Mouse (Mus musculus) midbrain, embryonic 16.5 days (tissue): ENCODE measurements around the gene Podxl. TPM values are rescaled to one million over a fixed set of nuclear protein-coding genes. Genes with fewer than 3 reads are reported as not detected.
A peak's percentile ranks its signal among the peaks of the same experiment; 100 is the strongest.

Experiments used
- ATAC-seq: fragments of 200-750 bp; cut with Nextera tagmentation; 2 replicates; pipeline ENCODE4 v1.8.0; 2017; ENCODE audit warnings: moderate TSS enrichment
- H3K27ac ChIP-seq: fragments of 300-500 bp; sonication (generic); 2 replicates; pipeline ENCODE4 v1.5.1; 2014; ENCODE audit warnings: mild to moderate bottlenecking, low read length, mixed read lengths
- H3K27me3 ChIP-seq: fragments of 300-500 bp; sonication (generic); 2 replicates; pipeline ENCODE4 v1.6.1; 2014; ENCODE audit warnings: low read depth, low read length, mixed read lengths; ENCODE audit not compliant: control insufficient read depth, insufficient read depth
- H3K36me3 ChIP-seq: fragments of 300-500 bp; sonication (generic); 2 replicates; pipeline ENCODE4 v1.6.1; 2014; ENCODE audit warnings: mild to moderate bottlenecking, low read length, moderate library complexity, mixed read lengths; ENCODE audit not compliant: control insufficient read depth, insufficient read depth
- H3K4me1 ChIP-seq: fragments of 300-500 bp; sonication (generic); 2 replicates; pipeline ENCODE4 v1.6.1; 2014; ENCODE audit warnings: mild to moderate bottlenecking, low read length, mixed read lengths; ENCODE audit not compliant: control insufficient read depth, insufficient read depth
- H3K4me2 ChIP-seq: fragments of 300-500 bp; sonication (generic); 2 replicates; pipeline ENCODE4 v1.6.1; 2014; ENCODE audit warnings: mild to moderate bottlenecking, low read length, mixed read lengths
- H3K4me3 ChIP-seq: fragments of 300-500 bp; sonication (generic); 2 replicates; pipeline ENCODE4 v1.5.1; 2014; ENCODE audit warnings: low read depth, mild to moderate bottlenecking, low read length, moderate library complexity, mixed read lengths
- H3K9ac ChIP-seq: fragments of 300-500 bp; sonication (generic); 2 replicates; pipeline ENCODE4 v1.6.1; 2014; ENCODE audit warnings: low read depth, low read length, mixed read lengths
- H3K9me3 ChIP-seq: fragments of 300-500 bp; sonication (generic); replicated peaks from 2 replicates; pipeline ENCODE4 v1.6.1; 2014; ENCODE audit warnings: mild to moderate bottlenecking, low read length, mixed read lengths; ENCODE audit not compliant: control insufficient read depth, poor library complexity, severe bottlenecking
- WGBS: fragments of 180-500 bp; shearing (Covaris S2); extraction: QIAGEN DNeasy Blood & Tissue Kit; methylation state at CpG from one replicate; pipeline ENCODE4 v1.1.7; 2014; 5-methylcytosine and 5-hydroxymethylcytosine counted together
- polyA plus RNA-seq: library from polyadenylated mRNA; unstranded; fragments of >200 nt; fragmentation: Nextera tagmentation; extraction: Ambion mirVana; gene quantifications from 2 replicates; pipeline ENCODE4 v1.2.1, GENCODE M21; 2015

Podxl gene
- polyA plus RNA-seq, 1 experiment from 2014 or later, result 8.5 TPM

DNA sequence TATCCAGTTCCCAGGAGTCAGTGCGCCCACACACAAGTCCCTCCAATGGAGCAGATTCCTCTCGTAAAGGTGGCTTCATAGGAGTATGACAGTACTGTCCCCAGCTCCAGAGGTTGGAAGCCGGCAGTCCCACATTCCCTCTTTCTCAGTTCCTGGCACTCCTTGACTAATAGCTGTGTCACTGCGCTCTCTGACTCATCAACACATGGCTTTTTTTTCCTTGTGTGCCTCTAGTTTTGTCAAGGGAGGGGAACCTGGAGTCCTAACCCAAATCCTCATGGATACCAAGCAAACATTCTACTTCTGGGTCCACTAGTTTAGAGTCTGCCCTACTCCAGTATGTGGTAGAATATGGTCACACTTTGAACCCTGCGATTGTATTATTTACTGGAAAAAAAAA, 29.1 kb downstream of the Podxl start:
- no peak overlapping the region for H3K27ac ChIP-seq
- ATAC-seq, result no peak
- WGBS, result 98% methylated on average over 5 of the region's 5 CpGs

DNA sequence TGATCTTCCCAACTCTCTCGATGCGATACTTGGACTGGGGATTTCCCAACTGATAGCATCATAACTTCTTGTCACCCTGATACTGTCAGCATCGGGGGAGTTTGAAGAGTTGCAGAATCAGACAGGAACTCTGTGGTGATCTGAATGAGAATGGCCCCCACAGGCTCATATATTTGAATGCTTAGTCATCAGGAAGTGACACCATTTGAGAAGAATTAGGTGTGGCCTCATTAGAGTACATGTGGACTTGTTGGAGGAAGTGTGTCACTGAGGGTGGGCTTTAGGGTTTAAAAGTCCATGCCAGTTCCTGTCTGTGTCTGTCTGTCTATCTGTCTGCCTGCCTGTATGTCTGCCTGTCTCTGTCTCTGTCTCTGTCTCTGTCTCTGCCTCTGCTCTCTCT, 31.9 kb downstream of the Podxl start:
- Histone ChIP-seq H3K4me3 (no peak overlapping the region), H3K9me3 (no peaks in the 10 kb centered on the region), H3K36me3 (no peaks in the 10 kb centered on the region), H3K4me1 (0 out of 2 replicates have a peak, but pooled peaks cover 2% of the 10 kb centered on the region), H3K4me2 (no peak overlapping the region), H3K27ac (no peak overlapping the region), H3K9ac (no peak overlapping the region), H3K27me3 (no peaks in the 10 kb centered on the region)
- WGBS, result 95% methylated on average over 3 of the region's 3 CpGs
- no peak for ATAC-seq

More for the DNA sequence above, 29.1 kb downstream of the Podxl start:
- no peak overlapping the region for H3K4me3 ChIP-seq
- H3K9ac ChIP-seq, result no peak overlapping the region
- no peaks in the 10 kb centered on the region for H3K27me3 ChIP-seq
- no peaks in the 10 kb centered on the region for H3K9me3 ChIP-seq
- no peak overlapping the region for H3K4me2 ChIP-seq
- no peaks in the 10 kb centered on the region for H3K36me3 ChIP-seq
- peaks cover 6% of the 10 kb centered on the region; the same call in 1 of the 2 replicates for H3K4me1 ChIP-seq

DNA sequence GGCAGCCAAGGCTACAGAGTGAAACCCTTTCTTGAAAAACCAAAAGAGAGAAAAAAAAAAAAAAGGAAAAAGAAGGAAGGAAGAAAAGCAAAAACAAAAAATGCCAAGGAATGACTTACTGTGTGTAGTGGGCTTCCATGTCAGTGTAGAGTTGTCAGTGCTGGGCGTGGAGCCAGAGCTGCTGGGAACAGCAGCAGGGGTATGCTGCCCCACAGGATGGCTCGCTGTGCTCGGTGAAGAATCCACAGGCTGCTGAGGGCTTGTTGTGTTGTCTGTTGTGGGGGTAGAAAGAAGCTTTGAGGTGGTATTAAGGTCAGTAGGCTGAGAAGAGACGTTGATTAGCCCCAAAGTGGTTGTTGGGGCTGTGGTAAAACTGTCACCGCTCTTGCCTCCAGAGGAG, 35.4 kb downstream of the Podxl start:
- H3K27ac ChIP-seq, result no peak overlapping the region
- WGBS, result 73% methylated on average over 5 of the region's 5 CpGs
- H3K9me3 ChIP-seq, result no peaks in the 10 kb centered on the region
- H3K4me2 ChIP-seq, result no peak overlapping the region
- H3K4me3 ChIP-seq, result no peak overlapping the region
- ATAC-seq, result no peak
- no peak overlapping the region for H3K9ac ChIP-seq
- no peaks in the 10 kb centered on the region for H3K27me3 ChIP-seq
- peaks cover 6% of the 10 kb centered on the region; the same call in 1 of the 2 replicates for H3K4me1 ChIP-seq
- H3K36me3 ChIP-seq, result peaks cover 7% of the 10 kb centered on the region; the same call in 1 of the 2 replicates

DNA sequence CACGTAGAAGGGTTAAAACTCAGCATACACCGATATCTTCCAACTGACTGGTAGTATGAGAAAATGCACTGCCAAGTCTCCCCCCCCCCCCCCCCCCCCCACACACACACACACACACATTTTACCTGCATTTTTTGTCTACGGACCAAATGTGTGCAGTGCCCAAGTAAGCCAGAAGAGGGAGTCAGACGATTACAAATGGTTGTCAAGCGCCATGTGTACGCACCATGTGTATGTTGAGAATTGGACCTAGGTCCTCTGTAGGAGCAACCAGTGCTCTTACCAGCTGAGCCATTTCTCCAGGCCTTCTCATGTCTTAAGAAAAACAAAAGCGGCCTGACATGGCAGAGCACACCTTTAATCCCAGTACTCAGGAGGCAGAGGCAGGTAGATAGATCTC, 35.9 kb downstream of the Podxl start:
- 78% methylated on average over 7 of the region's 7 CpGs for WGBS
- no peak for ATAC-seq
- H3K36me3 ChIP-seq, result peaks cover 7% of the 10 kb centered on the region; the same call in 1 of the 2 replicates
- H3K27me3 ChIP-seq, result no peaks in the 10 kb centered on the region
- H3K9me3 ChIP-seq, result no peaks in the 10 kb centered on the region
- no peak overlapping the region for H3K9ac ChIP-seq
- H3K4me3 ChIP-seq, result no peak overlapping the region
- no peak overlapping the region for H3K27ac ChIP-seq
- H3K4me2 ChIP-seq, result no peak overlapping the region
- peaks cover 10% of the 10 kb centered on the region for H3K4me1 ChIP-seq

DNA sequence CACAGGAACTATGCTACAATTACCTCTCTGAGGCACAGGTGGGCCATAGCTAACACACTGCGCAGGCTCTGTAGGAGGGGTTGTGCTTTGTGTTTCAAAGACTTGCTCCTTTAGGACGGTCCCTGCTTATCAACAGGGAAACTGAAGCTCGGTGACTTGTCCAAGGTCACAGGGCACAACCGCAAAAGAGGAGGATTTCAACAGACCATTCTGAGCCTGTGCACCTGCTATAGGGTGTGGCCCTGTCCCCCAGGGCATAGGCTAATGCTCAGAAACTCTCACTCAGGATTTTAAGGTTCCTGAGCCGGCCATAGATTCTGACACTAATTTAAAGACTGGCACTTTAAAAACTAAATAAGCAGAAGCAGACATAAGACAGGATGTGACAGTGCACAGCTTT, 36.9 kb downstream of the Podxl start:
- Histone ChIP-seq H3K9me3 (no peaks in the 10 kb centered on the region), H3K4me2 (no peak overlapping the region), H3K27ac (no peak overlapping the region), H3K4me3 (no peak overlapping the region), H3K36me3 (peaks cover 7% of the 10 kb centered on the region; the same call in 1 of the 2 replicates), H3K9ac (no peak overlapping the region), H3K4me1 (peaks cover 12% of the 10 kb centered on the region), H3K27me3 (no peaks in the 10 kb centered on the region)
- WGBS, result 92% methylated on average over 5 of the region's 5 CpGs
- ATAC-seq, result no peak

DNA sequence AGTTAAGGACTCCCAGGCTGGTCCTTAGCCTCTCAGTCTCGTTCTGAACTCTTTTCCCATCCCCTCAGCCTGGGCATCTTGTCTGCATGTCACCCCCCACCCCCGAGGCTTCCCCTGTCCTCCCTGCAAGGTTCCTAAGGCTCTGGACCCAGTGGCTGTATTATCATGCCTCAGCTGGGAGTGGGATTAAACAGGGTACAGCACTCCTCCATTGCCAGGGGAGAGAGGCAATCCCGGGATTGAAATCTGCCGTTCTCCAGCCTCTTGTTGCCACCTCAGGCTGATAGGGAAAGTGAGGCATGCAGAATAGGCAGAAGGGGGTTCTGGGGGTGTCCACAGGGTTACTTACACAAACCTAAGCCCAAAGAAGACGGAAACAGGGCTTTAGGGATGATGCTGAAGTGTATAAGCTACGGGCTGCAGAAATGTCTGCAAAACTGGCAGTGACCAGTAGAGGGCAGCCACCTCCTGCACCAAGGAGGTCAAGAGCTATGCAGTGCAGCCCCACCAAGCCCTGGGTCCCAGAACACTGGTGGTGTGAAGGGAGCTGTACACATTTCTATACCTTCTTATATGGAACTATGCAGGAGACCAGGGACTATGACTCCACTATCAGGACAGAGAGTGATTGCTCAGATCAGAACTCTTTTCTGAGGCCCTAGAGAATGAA, 38.4 kb downstream of the Podxl start:
- no peak overlapping the region for H3K4me2 ChIP-seq
- ATAC-seq, result peak; percentile 40; the same call in 1 of the 2 replicates
- H3K27me3 ChIP-seq, result no peaks in the 10 kb centered on the region
- H3K9me3 ChIP-seq, result no peaks in the 10 kb centered on the region
- WGBS, result 63% methylated on average over 6 of the region's 6 CpGs
- H3K4me3 ChIP-seq, result no peak overlapping the region
- H3K4me1 ChIP-seq, result peaks cover 12% of the 10 kb centered on the region
- peaks cover 7% of the 10 kb centered on the region; the same call in 1 of the 2 replicates for H3K36me3 ChIP-seq
- no peak overlapping the region for H3K27ac ChIP-seq
- no peak overlapping the region for H3K9ac ChIP-seq

DNA sequence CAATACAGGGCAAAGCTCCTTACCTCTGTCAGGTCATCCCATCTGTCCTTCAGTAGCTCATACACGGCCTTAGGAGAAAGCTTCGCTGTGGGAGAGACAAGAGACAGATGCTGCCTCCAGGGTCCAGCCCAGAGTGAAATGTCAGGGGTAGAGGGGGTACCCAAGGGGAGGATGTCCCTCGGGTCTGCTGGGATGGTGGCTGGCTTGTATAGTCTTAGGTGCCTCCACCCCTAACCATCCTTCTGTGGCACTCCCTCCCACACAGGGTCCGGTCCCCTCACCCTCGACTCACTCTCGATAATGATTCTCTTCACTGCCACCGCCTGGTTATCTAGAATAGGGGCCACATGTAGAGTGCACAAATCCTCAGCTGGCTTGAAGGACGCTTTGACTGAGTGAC, 39.1 kb downstream of the Podxl start:
- Histone ChIP-seq H3K27me3 (no peaks in the 10 kb centered on the region), H3K27ac (no peak overlapping the region), H3K4me3 (no peak overlapping the region), H3K9ac (no peak overlapping the region), H3K36me3 (peaks cover 7% of the 10 kb centered on the region; the same call in 1 of the 2 replicates), H3K4me1 (peaks cover 12% of the 10 kb centered on the region), H3K4me2 (no peak overlapping the region), H3K9me3 (no peaks in the 10 kb centered on the region)
- no peak for ATAC-seq
- WGBS, result 90% methylated on average over 8 of the region's 8 CpGs

DNA sequence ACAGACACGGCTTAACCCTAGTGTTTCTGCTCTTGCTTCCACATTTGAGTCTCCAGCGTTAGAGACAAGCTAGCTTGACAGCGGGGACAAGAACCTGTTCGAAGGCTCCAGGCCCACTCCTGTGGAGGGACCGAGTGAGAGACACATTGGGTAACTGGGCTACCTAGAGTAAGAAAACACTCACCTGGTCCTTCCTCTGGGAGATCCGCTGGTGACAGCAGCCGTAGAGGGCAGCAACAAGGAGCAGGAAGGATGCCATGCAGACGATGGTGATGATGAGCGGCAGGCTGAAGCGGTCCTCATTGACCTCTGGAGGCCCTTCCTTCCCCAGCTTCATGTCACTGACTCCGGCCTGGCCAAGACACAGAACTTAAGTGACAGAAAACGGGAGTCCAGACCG, 39.7 kb downstream of the Podxl start:
- no peak for ATAC-seq
- no peak overlapping the region for H3K9ac ChIP-seq
- peaks cover 7% of the 10 kb centered on the region; the same call in 1 of the 2 replicates for H3K36me3 ChIP-seq
- H3K27ac ChIP-seq, result no peak overlapping the region
- no peaks in the 10 kb centered on the region for H3K9me3 ChIP-seq
- WGBS, result 94% methylated on average over 13 of the region's 13 CpGs
- no peak overlapping the region for H3K4me3 ChIP-seq
- peaks cover 12% of the 10 kb centered on the region for H3K4me1 ChIP-seq
- no peaks in the 10 kb centered on the region for H3K27me3 ChIP-seq
- H3K4me2 ChIP-seq, result no peak overlapping the region

DNA sequence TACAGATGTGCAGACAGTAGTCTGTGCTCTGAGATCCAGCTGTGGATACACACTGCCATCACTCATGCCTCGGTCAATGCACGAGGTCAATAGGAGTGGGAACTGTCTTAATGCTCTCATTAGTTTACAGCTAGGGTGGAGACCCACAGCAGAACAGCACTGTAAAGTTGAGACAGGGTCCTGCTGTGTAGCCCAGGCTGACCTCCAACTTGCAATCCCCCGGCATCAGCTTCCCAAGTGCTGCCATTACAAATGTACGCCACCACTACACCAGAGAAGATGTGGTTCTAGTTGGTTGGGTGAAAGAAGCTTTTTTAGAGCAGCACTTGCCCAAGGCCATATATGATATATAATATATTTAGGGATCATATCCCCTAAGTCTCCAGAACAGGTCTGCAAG, 40.1 kb downstream of the Podxl start:
- H3K36me3 ChIP-seq, result peaks cover 7% of the 10 kb centered on the region; the same call in 1 of the 2 replicates
- H3K4me3 ChIP-seq, result no peak overlapping the region
- no peak overlapping the region for H3K9ac ChIP-seq
- H3K4me2 ChIP-seq, result no peak overlapping the region
- H3K9me3 ChIP-seq, result no peaks in the 10 kb centered on the region
- H3K27ac ChIP-seq, result peak overlapping the region; percentile 55; the same call in 1 of the 2 replicates
- H3K4me1 ChIP-seq, result peaks cover 12% of the 10 kb centered on the region
- H3K27me3 ChIP-seq, result no peaks in the 10 kb centered on the region
- ATAC-seq, result no peak
- 94% methylated on average over 4 of the region's 4 CpGs for WGBS
